Comparison of ENCODE assay signal across 8 mouse cellular contexts in genomic region chr19:3832851-3833353, GRCm38 (mm10). TPM values are rescaled to one million over a fixed set of nuclear protein-coding genes. Genes with fewer than 3 reads are reported as not detected.
DNase-seq lines count a peak whose midpoint lies in the region; ATAC-seq lines count a peak whose summit lies in the region.

No protein-coding gene starts in this region.

- peak; percentile 12; the same call in 1 of the 2 replicates for ATAC-seq in heart, embryonic 14.5 days (ENCODE audit: insufficient number of reproducible peaks, insufficient read depth, low FRiP score, low read depth)
- ATAC-seq in forebrain, embryonic 16.5 days: no peak
- no peak for ATAC-seq in activated CD4-positive, CD25-positive, alpha-beta regulatory T cell, adult 4 months

- intact Hi-C loops in left cerebral cortex, postnatal 25 days (cut with DNase I): no loop called here

- H3K27me3 ChIP-seq in heart, embryonic 14.5 days (ENCODE audit: control insufficient read depth, insufficient read depth, low read length): no peaks in the 10 kb centered on the region
- no peaks in the 10 kb centered on the region for H3K27me3 ChIP-seq in forebrain, embryonic 16.5 days (replicated peaks; ENCODE audit: control insufficient read depth, insufficient read depth, low read length)

- H3K9ac ChIP-seq in heart, embryonic 14.5 days (ENCODE audit: low read length): no peak overlapping the region
- no peak overlapping the region for H3K9ac ChIP-seq in forebrain, embryonic 16.5 days (replicated peaks; ENCODE audit: low read depth, low read length)

- no peaks in the 10 kb centered on the region for H3K9me3 ChIP-seq in heart, embryonic 14.5 days (ENCODE audit: control insufficient read depth, low read length)
- no peaks in the 10 kb centered on the region for H3K9me3 ChIP-seq in forebrain, embryonic 16.5 days (ENCODE audit: control insufficient read depth, low read length)

- H3K4me1 ChIP-seq in heart, embryonic 14.5 days (ENCODE audit: control insufficient read depth in 2 of 2, insufficient read depth in 2 of 2, low read length in 2 of 2): peaks cover 4 to 5% of the 10 kb centered on the region in 2 experiments; a peak in 3 of 4 replicates
- no peaks in the 10 kb centered on the region for H3K4me1 ChIP-seq in forebrain, embryonic 16.5 days (replicated peaks; ENCODE audit: control insufficient read depth, insufficient read depth, low read length)

- H3K4me2 ChIP-seq in heart, embryonic 14.5 days (ENCODE audit: low read length): no peak overlapping the region
- H3K4me2 ChIP-seq in forebrain, embryonic 16.5 days (ENCODE audit: low read length): no peak overlapping the region

- no peak overlapping the region for H3K4me3 ChIP-seq in heart, embryonic 14.5 days (ENCODE audit: control insufficient read depth in 1 of 2, insufficient read depth in 1 of 2, low read depth in 1 of 2, low read length in 2 of 2)
- H3K4me3 ChIP-seq in forebrain, embryonic 16.5 days (replicated peaks; ENCODE audit: low read length): no peak overlapping the region

- no peaks in the 10 kb centered on the region for H3K36me3 ChIP-seq in heart, embryonic 14.5 days (ENCODE audit: control insufficient read depth, insufficient read depth, low read length)
- no peaks in the 10 kb centered on the region for H3K36me3 ChIP-seq in forebrain, embryonic 16.5 days (ENCODE audit: control insufficient read depth, insufficient read depth)

- whole genome bisulfite sequencing in heart, embryonic 14.5 days: 52% methylated on average over 4 of the region's 4 CpGs
- WGBS in forebrain, embryonic 16.5 days: 62% methylated on average over 4 of the region's 4 CpGs

- DNase-seq in A20 (ENCODE audit: low read depth, low spot score) (peak; percentile 50), liver (peak; percentile 59)
- DNase-seq in adrenal gland, postnatal 25 days: peak; percentile 41
- DNase-seq in ovary, postnatal 14 days (ENCODE audit: low spot score): peak; percentile 29
- no peak for DNase-seq in left cerebral cortex, postnatal 25 days (ENCODE audit: low spot score in 2 of 2)

- H3K27ac ChIP-seq in heart, embryonic 14.5 days (replicated peaks in 1 of 2; ENCODE audit: control insufficient read depth in 1 of 2, insufficient read depth in 1 of 2, low read depth in 2 of 2, low read length in 2 of 2): no peak overlapping the region; a peak in 1 of 4 replicates
- no peak overlapping the region for H3K27ac ChIP-seq in forebrain, embryonic 16.5 days (ENCODE audit: low read length)

RNA-seq across cellular contexts. Expression of gene Chka, which starts 18.7 kb away (rescaled TPM):
- total RNA-seq in adrenal gland, postnatal 25 days (2021): 72.2 and 82.8 TPM in 2 replicates
- 25.5 and 27.2 TPM in 2 replicates for polyA plus RNA-seq in heart, embryonic 14.5 days (2014; fragmentation: Nextera tagmentation; extraction: Ambion mirVana)
- 57.5 and 66.7 TPM in 2 replicates for polyA plus RNA-seq in forebrain, embryonic 16.5 days (2015; fragmentation: Nextera tagmentation; extraction: Ambion mirVana)
- 1 to 10 TPM; 3.0 to 3.2 TPM for polyA plus RNA-seq in activated CD4-positive, CD25-positive, alpha-beta regulatory T cell, adult 4 months (2017; shearing (Covaris generic))
- 10 to 100 TPM; 82.8 to 93.7 TPM for total RNA-seq in left cerebral cortex, postnatal 25 days (2021)

Comparison
In these comparisons a context has a peak if more than half of its experiments do, and no peak if none do; other contexts are left out.
1. DNase-seq: peak in A20 (single experiment), adrenal gland, postnatal 25 days (single experiment), liver (single experiment) and ovary, postnatal 14 days (single experiment); none in left cerebral cortex, postnatal 25 days (0 of 2).